Mouse (Mus musculus): ENCODE measurements around the gene Prph.

Prph gene

GRCm38 (mm10) chr15:99055040-99055439 is at the start of gene Prph:
TSS of gene Prph (plus strand) at chr15:99055174.
- DNase-seq, result no peak

GRCm38 (mm10) chr15:99008801-99009241 is 46.2 kb upstream of the Prph start:
- no peak for DNase-seq

GRCm38 (mm10) chr15:99010896-99011295 is 44.1 kb upstream of the Prph start:
- no peak for DNase-seq

GRCm38 (mm10) chr15:99011946-99012345 is 43.0 kb upstream of the Prph start:
- DNase-seq, result no peak

GRCm38 (mm10) chr15:99014496-99015030 is 40.4 kb upstream of the Prph start:
- DNase-seq, result peak; percentile 47

- no peak for DNase-seq
Measured at GRCm38 (mm10) chr15:99017355-99017761, 37.6 kb upstream of the Prph start.

- DNase-seq, result peak; percentile 59
Measured at GRCm38 (mm10) chr15:99017986-99018385, 37.0 kb upstream of the Prph start.

- peak; percentile 34 for DNase-seq
Measured at GRCm38 (mm10) chr15:99018630-99019029, 36.3 kb upstream of the Prph start.

GRCm38 (mm10) chr15:99019436-99019835 is 35.5 kb upstream of the Prph start:
- DNase-seq, result no peak

- DNase-seq, result no peak
Measured at GRCm38 (mm10) chr15:99020171-99020570, 34.8 kb upstream of the Prph start.

- DNase-seq, result no peak
Measured at GRCm38 (mm10) chr15:99021255-99021654, 33.7 kb upstream of the Prph start.

GRCm38 (mm10) chr15:99024668-99025314 is 30.2 kb upstream of the Prph start:
- DNase-seq, result peak; percentile 88

GRCm38 (mm10) chr15:99025414-99025813 is 29.6 kb upstream of the Prph start:
- no peak for DNase-seq

- DNase-seq, result no peak
Measured at GRCm38 (mm10) chr15:99026259-99026658, 28.7 kb upstream of the Prph start.

GRCm38 (mm10) chr15:99027116-99027515 is 27.9 kb upstream of the Prph start:
- no peak for DNase-seq

- DNase-seq, result no peak
Measured at GRCm38 (mm10) chr15:99028874-99029458, 26.0 kb upstream of the Prph start.

GRCm38 (mm10) chr15:99029619-99030584 is 25.1 kb upstream of the Prph start, which contains the start of gene Tuba1c:
TSS of gene Tuba1c (plus strand) at chr15:99029891.
- peak; percentile 93 for DNase-seq

- DNase-seq, result peak; percentile 63
Measured at GRCm38 (mm10) chr15:99030585-99031387, 24.2 kb upstream of the Prph start.

GRCm38 (mm10) chr15:99031388-99031675 is 23.6 kb upstream of the Prph start:
- DNase-seq, result no peak

GRCm38 (mm10) chr15:99032041-99032725 is 22.8 kb upstream of the Prph start:
- DNase-seq, result no peak

GRCm38 (mm10) chr15:99032726-99033250 is 22.2 kb upstream of the Prph start:
- DNase-seq, result peak; percentile 64

Measured in kidney, adult 18-20 months (tissue).